Mouse (Mus musculus): ENCODE measurements around the gene Kcnh7.

DNA sequence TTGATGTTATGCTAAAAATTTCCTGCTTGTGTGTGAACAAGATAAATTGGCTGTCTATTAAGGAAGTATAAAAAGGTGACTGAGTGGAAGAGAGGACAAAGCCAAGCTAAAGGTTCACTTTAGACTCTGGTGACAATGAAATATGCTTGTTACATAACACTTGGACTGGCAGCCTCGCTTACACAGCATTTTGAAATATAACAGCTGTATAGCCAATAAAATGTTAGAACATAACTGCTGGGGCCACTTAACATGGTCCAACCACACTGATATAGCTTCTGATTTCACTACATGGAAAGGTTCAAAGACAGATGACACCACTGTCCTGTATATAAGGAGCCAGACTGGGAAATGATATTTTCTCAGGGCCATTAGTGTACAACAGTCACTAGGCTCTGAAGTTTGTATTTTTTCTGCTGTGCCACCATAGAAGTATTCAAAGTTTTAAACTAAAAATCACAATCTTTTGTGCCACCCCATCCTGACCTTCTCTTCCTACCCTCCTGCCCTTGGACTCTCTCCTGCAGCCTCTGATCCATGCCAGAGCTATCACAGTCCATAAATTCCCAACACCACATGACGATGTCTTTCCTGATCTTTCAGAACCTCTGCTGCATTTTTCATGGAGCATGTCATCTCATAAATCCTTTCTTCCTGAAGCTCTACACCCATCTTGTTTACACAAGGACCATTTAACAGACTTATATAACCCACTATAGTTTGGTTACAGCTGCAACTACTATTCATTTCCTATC lies 56.1 kb downstream of the Kcnh7 start:
- TF ChIP-seq POLR2A (IDR thresholded peaks at IDR 0.05; ENCODE audit: borderline replicate concordance, extremely low read depth, insufficient read depth, insufficient read length, poor library complexity, severe bottlenecking) (no peak), CTCF (IDR thresholded peaks at IDR 0.05; ENCODE audit: borderline replicate concordance, extremely low read depth, insufficient read depth, insufficient read length) (no peak)

All from brain, embryonic 14.5 days (tissue).